Mouse (Mus musculus) spleen, postnatal 4 days (tissue): ENCODE measurements around the gene Rtl6.

Source experiments
- DNase-seq, 2 experiments: peaks; one replicate each; pipeline ENCODE4 v3.0.0; 2022; ENCODE audit warnings: low spot score in 2 of 2

Gene Rtl6

DNA sequence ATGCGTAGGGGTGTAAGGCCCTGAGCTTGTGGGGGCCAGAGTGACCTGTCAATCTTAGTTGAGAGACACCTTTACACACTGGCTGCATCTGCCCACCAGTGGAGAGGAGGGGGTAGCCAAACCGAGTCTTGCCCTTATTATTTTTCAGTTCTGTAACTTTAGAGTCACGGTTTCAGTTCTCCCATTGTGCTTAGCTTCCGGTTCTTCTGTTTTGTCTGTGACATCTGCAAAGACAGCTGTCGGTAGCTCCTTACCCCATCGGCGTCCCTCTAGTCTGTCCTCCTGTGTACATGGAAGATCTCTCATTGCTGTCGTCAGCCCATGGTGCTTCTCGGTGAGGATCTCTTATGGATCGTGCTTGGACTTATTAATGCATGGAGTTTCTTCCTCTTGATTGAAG lies 20.5 kb downstream of the Rtl6 start:
- no peak for DNase-seq

DNA sequence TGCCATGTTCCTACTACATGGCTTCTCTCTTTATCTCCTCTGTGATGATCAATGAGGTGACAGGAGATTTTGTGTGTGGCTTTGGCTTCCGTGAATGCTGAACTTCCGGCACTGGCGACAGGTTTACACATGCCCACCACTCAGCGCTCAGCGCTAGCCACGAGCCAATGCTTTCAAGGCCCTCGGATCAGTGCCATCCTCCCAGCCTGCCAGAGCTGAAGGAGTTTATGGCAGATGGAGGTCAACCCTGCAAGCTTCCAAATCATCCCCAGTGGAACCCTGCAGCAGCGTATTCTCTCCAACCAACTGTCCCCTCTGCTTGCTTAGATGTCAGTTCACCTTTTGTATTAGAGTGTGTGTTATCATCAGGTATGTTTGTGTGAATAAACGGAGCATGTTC lies 21.0 kb downstream of the Rtl6 start:
- no peak for DNase-seq

DNA sequence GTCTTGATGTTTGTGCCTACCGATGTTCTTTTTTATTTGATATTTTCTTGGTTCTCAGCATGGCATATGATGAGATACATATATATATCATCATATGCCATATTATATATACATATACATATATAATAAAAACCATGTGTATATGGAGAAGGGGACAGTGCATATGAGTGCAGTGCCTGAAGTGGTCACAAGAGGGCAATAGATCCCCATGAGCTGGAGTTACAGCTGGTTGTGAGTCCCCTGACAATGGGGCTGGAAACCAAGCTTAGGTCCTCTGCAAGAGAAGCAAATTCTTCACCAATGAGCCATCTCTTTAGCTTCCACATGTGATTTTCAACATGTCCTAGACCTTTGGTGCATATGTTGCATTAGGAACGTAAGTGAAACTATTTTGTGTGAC lies 21.7 kb downstream of the Rtl6 start:
- no peak for DNase-seq

DNA sequence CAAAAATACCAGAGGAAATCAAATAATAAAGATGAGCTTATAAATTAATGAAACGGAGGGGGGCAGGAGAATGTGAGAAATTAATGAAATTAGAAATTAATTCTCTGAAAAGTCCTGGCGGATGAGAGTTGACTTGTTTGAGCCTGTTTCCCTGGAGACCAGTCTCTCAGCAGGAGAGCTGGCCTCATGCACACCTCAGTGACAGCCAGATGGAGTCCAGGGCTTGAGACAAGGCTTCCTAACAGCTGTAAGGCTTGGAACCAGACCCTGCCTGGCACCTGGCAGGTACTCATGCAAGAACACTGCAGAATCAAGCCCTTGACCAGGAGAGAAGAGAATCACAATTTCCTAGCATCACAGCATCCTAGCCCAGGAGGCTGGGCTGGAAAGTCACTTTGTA lies 25.4 kb downstream of the Rtl6 start:
- DNase-seq, result no peak

DNA sequence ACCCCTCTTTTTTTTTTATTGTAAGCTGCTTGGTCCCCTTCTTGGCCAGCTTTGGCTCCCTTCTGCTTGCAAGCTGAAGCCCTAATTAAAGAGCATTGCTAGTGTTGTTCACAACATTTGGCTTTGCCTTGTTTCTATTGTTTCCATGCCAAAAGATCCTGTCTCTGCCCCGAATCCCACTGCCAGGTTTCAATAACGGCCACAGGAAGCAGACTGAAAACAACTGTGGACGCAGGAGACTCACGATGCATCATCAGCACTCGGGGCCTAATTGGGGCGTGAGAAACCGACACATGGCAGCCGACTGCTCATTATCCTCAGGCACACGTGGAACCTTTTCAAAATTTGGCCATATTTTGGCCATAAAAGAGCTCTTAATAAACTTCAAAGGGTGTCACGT lies 26.1 kb downstream of the Rtl6 start:
- no peak for DNase-seq

GRCm38 (mm10) chr15:84526921-84527320 lies 30.7 kb downstream of the Rtl6 start:
- no peak for DNase-seq

DNA sequence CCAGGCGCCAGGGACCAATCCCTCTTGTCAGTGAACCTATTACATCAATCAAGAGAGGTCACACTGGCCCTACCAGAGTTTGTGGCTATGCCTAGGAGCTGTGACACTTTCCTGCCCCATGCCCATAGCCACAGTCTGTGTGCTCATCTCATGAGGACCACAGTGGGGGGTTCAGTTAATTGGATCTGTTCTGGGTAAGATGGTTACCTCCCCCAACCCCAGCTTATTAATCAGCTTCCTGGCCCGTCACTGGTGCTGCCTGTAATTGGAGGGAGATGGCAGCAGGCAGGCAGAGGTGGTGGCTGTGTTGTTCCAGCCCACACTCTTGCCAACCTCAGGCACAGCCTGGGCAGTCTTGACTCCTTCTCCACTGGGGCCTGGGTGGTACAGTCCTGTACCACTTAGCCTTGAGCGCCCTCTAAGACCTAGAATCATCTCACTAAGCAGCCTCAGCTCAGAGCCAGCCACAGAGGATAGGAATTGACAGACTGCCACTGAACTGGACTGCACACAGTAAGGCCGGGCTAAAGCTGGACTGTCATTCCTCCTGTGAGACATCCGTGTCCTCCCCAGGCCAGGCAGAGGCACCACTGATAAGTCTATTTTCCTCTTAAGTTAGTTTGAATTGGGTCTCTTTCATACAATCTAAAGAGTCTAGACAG lies 32.3 kb downstream of the Rtl6 start:
- no peak for DNase-seq

DNA sequence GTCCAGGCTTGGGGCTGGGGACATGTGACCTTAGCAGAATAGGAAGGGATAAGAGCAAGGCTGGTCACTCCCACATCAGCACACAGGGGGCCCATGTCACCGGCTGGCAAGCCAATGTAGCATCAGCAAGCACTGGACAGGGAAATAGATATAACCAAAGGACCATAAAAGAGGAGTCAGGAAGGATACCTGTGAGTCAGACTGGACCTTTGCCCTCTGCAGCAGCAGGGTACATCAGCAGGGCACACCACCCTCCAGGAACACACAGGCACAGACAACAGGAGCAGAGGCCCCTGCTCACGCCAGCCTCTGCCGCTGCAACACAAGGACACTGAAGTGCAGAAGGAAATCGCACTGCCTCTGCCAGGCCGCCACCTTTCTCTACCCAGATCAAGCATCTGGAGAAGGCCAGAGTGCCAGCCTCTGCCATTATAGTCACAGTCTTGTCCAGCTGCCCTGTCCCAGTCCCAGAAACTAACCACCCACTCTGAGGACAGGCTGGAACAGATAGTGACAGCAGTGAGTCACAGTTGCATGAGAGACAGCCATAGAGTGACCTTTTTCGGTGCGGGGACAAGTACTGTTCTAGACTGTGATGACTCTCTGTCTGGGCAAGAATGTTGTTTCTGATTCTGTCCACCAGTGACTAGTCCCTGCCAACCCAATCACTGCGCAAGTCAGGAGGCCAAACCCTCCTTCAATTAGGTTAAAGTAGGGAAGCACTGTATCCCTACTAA lies 34.5 kb downstream of the Rtl6 start:
- DNase-seq, result no peak

DNA sequence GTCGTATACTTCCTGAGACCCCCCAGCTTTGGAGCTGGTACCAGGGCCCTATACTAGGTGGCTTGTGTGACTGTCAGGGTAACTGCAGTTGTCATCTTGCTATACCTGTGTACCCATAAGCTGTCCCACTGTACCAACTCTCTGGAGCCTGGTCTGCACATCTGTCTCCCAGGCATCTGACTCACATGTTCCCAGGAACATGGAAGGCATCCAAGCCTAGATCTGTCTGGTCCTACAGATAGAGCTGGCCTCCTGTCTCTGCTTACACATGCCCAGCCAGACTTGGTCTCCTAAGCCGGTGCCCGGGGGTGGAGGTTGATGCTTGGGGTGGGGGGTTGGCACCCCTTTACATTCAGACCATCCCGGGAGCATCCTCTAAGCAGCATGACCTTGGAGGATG lies 36.1 kb downstream of the Rtl6 start:
- DNase-seq, result no peak

DNA sequence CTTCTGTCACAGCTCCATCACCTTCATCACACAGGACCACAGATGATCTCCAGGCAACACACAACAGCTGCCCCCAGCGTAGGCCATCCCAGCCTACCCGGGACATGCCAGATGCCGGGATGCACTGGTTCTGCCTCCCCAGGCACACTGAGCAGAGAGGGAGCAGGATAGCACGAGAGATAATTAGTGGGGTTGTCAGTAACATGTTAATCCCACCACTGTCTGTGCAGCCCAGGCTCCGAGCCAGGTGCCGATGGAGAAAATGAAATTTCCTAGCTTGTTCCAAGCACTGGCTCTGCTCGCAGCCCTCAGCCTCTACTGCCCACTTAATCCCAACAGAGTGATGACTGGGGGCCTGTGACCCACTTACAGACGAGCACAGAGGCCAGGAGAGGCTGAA lies 39.1 kb downstream of the Rtl6 start:
- DNase-seq, result no peak

DNA sequence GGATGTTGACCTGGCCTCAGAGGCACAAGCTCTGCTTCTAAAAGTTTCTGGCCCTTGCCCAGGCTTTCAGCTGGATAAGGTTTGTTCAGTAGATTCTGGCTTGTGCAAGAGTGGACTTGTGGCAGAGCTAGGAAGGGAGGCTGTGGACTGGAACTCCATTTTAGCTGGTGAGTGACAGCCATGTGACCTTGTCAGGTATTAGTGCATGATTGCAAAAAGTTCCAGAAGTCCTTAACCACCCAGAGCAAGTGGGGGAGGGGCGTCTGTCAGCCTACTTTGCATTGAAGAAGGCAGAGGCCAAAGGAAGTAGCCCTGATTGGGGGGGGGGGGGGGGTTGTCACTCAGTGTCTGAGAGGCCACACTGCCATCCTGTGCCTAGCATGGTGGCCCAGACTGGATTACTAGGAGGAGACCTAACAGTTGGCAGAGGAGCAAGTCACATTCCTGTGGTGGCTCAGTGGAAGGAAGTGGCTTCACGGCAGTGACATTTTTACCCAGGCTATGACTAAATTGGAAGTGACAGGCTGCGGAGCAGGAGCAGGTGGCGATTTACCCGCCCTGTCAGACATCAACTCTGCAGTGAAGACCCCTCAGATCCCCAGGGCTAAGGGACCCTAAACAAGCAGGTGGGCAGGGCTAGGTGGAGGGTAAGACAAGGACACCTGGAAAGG lies 44.9 kb downstream of the Rtl6 start:
- peak; percentile 55 to 76 for DNase-seq

DNA sequence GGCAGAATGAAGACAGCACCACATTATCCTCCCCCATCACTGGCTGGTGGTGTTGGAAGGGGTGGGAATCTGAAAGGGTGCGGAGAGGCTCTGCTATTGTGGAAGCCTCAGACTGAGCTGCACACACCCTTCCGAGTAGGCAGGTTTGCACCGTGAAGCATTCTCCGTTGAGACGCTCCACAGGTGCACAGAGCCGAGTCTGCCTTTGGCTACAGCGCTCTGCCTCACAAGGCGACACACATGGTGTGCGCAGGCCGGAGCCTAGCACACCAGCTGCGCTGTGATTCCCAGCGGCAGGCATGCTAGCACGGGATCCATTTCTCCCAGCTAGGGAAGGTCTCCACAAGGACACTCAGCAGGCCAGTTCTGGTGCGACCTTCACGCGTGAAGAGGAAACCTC lies 47.6 kb downstream of the Rtl6 start:
- no peak for DNase-seq

DNA sequence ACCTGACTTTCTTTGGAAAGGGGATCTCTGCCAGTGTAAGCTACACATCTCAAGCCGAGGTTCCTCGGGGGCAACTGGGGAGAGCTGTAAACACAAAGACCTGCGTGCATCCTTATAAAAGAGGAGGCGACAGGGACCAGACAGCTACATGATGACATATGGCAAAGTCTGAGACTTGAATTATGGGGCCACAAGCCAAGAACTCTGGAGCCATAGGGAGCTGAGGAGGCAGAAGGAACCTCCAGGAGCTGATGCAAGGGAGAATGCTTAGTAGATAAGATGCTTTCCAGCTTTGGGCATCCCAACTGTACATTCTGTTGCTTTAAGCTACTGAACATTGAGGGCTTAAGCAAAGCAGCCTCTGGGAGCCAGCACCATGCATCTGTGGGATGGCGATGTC lies 48.5 kb downstream of the Rtl6 start:
- no peak for DNase-seq

DNA sequence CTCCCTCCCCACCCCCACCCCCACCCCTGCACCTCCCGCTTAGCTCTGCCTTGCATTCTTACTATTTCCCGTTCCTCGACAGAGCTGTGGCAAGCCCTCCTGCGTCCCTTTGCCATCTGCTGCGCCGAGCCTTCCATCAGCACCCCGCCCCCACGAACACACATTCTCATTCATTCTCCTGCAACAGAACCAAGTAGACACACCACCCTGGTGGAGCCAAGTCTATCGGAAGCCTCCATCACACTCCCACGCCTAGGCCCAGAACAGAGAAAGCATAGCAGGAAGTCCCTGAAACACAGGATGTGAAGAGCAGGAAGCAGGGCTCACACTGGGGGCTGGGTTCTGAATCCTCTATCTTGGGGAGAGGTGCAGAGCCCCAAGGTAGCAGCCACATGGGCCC lies 51.6 kb downstream of the Rtl6 start:
- DNase-seq, result no peak

DNA sequence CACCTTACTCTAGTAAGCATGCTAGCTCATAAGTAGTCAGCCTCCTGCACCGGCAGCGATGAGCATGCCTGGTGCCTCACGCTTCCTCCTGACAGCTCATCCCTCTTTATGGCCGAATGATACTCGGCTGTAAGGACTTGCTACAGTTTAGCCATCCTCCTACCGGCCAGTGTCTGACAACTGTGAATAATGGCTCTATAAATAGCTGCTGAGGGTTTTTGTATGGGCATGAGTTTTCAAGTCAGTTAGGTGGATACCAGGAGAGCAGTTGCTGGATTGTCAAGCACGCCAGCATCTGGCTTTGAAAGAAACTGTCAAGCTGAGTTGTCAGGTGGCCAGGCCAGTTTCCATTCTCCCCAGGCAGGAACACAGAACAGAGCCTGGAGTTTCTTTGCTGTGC lies 52.7 kb downstream of the Rtl6 start:
- DNase-seq, result no peak
